Mouse (Mus musculus) spleen, adult 18-20 months (tissue): ENCODE results near the gene Rassf10.
"Not testable (repeated sequence)": the region's sequence is repeated elsewhere in the genome, so short reads cannot be mapped to it uniquely, and the experiment has no call there.

Source experiments
- DNase-seq, 2 experiments: peaks; one replicate each; pipeline ENCODE4 v3.0.0; 2022; ENCODE audit warnings: mixed read lengths in 2 of 2

Gene Rassf10

GRCm38 (mm10) chr7:112953777-112954291 is at the start of gene Rassf10:
Rassf10 (plus strand) TSS chr7:112953962.
- DNase-seq: peak in 1 of 2 experiments; percentile 5

DNA sequence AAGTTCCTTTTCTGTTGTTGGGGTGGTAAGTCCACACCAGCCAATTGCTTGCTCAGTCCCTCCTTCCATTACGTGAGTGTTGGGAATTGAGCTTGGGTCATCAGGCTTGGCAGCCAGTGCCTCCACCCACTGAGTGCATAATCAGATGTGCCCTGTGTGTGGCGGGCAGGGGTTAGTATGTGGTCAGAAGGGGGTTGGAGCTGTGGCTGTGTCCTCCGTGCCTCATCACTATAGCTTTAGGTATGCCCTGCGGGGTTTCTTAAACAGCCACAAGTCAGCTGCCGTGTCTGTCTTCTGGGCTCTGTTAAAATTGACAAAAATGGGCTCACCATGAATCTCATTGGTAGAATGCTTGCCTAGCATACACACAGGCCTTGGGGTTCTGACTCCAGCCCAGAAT is 46.9 kb upstream of the Rassf10 start:
- no peak for DNase-seq

- DNase-seq: no peak
Observed at GRCm38 (mm10) chr7:112907468-112907867, 46.3 kb upstream of the Rassf10 start.

GRCm38 (mm10) chr7:112909164-112909563 is 44.6 kb upstream of the Rassf10 start:
- no peak for DNase-seq

DNA sequence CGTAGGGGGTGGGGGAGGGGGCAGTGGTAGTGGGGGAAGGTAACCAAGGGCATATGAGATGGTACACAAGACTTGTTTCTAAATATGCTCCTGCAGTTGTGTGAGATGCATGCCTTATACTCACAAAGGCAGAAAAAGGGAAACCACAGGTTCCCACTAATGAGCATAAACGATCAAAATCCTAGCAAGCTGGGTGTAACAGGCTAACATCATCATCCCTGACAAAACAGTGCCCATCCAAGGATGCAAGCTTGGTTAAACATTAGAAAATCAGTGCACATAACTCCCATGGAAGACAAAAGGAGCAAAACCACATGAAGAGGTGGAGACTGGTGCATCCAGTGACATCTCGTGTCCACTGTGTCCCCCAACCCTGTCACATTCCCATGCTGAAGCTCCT is 40.8 kb upstream of the Rassf10 start:
- DNase-seq: no peak

GRCm38 (mm10) chr7:112915571-112915970 is 38.2 kb upstream of the Rassf10 start:
- DNase-seq: no peak

GRCm38 (mm10) chr7:112917613-112918278 is 36.0 kb upstream of the Rassf10 start:
- DNase-seq: no peak

GRCm38 (mm10) chr7:112918279-112918991 is 35.3 kb upstream of the Rassf10 start:
- no peak for DNase-seq

DNA sequence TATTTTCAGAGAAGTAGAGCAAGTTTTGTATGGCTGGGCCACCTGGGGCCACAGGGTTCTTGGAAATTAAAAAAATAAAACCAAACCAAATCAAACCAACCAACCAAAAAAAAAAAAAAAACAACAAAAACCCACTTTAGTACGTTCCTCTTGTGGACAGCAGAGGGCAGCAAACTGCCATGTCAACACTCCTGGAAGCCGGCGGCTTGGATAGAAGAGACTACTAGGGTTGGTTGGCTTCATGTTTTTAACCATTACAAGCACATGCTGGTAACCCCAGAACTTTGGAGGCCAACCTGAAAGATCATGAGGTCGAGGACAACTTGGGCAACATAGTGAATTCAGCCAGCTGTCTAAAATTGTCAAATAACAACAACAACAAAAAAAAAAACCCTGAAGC is 33.9 kb upstream of the Rassf10 start:
- DNase-seq: peak in 1 of 2 experiments; percentile 11

- no peak for DNase-seq
Observed at GRCm38 (mm10) chr7:112922801-112923200, 31.0 kb upstream of the Rassf10 start.

GRCm38 (mm10) chr7:112923712-112924111 is 30.1 kb upstream of the Rassf10 start:
- no peak for DNase-seq

DNA sequence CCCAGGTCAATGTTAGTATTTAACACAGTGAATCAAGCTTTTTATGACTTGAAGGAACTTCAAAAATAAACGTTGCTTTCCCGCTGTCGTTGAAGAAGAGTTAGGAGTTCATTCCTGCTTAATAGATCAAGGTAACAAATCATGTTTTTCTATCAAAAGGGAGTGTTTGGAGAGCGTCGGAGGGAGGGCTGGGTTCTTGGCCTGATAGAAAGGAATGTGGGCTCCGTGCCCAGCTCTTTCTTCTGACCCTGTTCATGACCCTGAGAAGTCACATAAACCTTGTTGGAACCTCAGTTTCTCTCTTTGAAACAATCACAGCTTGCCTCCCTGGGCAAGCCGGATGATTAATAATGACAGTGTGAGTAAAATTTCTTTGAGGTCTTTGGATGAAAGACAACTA is 23.1 kb upstream of the Rassf10 start:
- DNase-seq: no peak

GRCm38 (mm10) chr7:112935876-112936275 is 17.9 kb upstream of the Rassf10 start:
- DNase-seq: not testable (repeated sequence)

GRCm38 (mm10) chr7:112937089-112937488 is 16.7 kb upstream of the Rassf10 start:
- no peak for DNase-seq

GRCm38 (mm10) chr7:112938959-112939358 is 14.8 kb upstream of the Rassf10 start:
- DNase-seq: no peak

GRCm38 (mm10) chr7:112942567-112942966 is 11.2 kb upstream of the Rassf10 start:
- DNase-seq: no peak

DNA sequence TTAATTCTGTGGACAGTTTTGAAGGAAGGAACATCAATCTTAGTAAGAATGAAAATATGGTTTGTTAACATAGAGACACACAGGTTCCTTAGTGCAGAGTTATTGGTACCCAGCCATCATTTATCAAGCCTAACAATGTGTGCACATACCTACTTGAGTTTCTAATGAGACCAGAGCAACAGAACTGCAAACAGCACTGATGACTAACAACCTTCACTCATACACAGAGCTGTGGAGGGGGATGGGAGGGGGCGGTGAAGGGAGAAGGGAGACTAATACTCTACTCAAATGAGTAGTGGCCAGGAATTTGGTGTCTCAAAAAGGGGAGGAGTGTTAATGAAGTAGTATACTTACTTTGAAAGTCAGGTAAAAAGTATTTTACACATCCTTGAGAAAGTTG is 10.7 kb upstream of the Rassf10 start:
- DNase-seq: no peak

GRCm38 (mm10) chr7:112946706-112947105 is 7.1 kb upstream of the Rassf10 start:
- DNase-seq: no peak

DNA sequence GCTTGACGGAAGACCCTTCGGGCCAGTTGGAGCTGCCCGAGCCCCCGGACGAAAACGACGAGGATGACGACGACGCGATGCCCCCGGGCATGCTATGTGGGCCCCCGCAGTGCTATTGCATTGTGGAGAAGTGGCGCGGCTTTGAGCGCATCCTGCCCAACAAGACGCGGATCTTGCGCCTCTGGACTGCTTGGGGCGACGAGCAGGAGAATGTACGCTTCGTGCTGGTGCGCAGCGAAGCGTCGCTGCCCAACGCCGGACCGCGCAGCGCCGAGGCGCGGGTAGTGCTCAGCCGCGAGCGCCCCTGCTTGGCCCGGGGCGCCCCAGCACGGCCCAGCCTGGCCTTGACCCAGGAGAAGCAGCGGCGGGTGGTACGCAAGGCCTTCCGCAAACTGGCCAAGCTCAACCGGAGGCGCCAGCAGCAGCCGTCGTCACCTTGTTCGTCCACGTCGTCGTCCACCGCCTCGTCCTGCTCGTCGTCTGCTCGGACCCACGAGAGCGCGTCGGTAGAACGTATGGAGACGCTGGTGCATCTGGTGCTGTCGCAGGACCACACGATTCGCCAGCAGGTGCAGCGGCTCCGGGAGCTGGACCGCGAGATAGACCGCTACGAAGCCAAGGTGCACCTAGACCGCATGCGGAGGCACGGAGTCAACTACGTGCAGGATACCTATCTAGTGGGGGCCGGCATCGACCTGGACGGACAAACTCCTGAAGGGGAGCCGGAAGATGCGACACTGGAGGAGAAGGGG is 765 bp downstream of the Rassf10 start:
- no peak for DNase-seq

DNA sequence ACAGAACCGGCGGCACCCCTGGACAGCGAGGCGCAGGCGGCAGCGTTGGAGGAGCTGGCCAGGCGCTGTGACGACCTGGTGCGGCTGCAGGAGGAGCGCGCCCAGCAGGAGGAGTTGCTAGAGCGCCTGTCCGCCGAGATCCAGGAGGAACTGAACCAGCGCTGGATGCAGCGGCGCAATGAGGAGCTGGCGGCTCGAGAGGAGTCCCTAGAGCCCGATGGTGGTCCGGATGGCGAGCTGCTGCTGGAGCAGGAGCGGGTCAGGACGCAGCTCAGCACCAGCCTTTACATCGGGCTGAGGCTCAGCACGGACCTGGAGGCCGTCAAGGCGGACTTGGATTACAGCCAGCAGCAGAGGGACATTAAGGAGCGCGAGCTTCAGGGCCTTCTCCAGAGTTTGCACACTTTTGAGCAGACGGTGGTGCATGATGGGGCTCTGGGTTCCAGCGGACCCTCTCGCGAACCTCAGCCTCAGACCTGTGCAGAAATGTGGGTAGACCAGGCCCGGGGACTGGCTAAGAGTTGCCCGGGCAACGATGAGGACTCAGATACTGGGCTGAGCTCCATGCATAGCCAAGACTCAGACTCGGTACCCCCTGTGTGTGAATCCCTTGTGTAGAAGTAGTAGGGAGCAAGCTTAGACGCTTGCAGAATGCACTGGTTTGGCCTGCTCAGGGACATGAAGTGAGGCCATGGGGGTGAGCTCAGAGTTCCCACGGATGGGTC is 1.5 kb downstream of the Rassf10 start:
- DNase-seq: no peak

GRCm38 (mm10) chr7:112955955-112956354 is 2.2 kb downstream of the Rassf10 start:
- no peak for DNase-seq

DNA sequence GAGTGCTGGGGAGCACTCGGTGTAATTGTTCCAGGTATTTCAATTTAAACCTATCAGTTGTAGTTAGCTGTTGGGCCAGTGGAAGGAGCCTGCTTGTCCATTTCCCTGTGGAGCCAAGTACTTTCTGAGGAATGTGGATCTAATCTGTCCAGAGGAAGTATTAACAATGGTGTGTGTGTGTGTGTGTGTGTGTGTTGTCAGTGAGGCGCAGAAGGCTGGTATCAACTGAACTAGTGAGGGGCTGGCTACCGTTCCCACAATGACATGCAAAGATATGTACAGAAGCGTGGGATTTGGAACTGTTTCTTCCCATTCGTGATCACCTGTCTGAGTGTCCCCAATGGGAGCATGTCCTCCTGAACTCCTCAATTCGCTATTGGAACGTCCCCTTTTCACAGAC is 3.2 kb downstream of the Rassf10 start:
- no peak for DNase-seq

- DNase-seq: no peak
Observed at GRCm38 (mm10) chr7:112957630-112958029, 3.9 kb downstream of the Rassf10 start.
